Mouse (Mus musculus) adrenal gland, postnatal 36 days (tissue): ENCODE data around the gene Clcf1. TPM values are rescaled to one million over a fixed set of nuclear protein-coding genes. Genes with fewer than 3 reads are reported as not detected.
A peak's percentile ranks its signal among the peaks of the same experiment; 100 is the strongest.

Source experiments
- DNase-seq, 2 experiments: peaks; one replicate each; pipeline ENCODE4 v3.0.0; 2021; ENCODE audit warnings: mixed read lengths in 1 of 2
- total RNA-seq, 2 experiments: library from RNA; stranded (reverse); gene quantifications; 2 replicates each; pipeline ENCODE4 v1.2.3; 2021

Gene Clcf1
- total RNA-seq, 2 experiments from 2014 or later: 6.3 to 17.4 TPM

- no peak for DNase-seq
Measured at GRCm38 (mm10) chr19:4217140-4217539, 3.1 kb downstream of the Clcf1 start.

- DNase-seq: no peak
Measured at GRCm38 (mm10) chr19:4217855-4218254, 3.8 kb downstream of the Clcf1 start.

DNA sequence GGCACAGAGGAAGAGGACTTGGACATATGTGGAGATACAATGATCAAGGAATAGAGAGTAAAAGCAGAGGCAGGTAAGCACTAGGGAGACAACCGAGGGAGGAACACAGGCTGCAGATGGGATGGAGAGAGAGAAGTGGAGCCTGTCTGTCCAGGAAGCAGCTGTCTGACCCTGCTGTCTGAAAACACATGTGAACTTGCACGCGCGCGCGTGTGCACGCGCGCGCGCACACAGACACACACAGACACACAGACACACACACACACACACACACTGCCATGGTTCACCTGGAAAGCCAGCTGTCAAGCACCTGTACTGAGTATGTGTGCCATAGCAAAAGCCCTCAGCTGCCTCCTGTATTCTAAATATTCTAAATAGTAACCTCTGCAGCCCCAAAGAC, 4.3 kb downstream of the Clcf1 start:
- DNase-seq: no peak

- DNase-seq: no peak
Measured at GRCm38 (mm10) chr19:4218784-4219183, 4.7 kb downstream of the Clcf1 start.

GRCm38 (mm10) chr19:4219943-4220342, 5.9 kb downstream of the Clcf1 start:
- DNase-seq: no peak

DNA sequence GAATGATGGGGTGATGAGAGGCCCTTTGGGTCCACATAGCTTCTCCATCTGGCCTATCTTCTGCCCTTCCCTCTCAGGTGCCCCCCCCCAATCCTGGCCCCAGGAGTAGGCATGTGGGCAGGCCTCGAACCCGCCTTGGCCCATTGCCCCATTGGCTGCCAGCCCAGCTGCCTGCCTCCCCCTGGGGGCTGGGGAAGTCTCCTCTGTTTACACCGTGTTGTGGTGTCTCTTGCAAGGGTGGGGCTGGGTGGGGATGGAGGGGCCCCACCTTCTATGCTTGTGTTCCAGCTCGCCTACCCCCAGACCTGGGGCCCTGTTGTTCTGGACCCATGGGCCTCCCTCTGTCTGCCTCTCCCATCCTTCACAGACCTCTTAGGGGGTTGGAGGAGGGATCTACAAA, 6.4 kb downstream of the Clcf1 start:
- no peak for DNase-seq

GRCm38 (mm10) chr19:4220957-4221743, 7.1 kb downstream of the Clcf1 start:
- DNase-seq: peak; percentile 24 to 32

DNA sequence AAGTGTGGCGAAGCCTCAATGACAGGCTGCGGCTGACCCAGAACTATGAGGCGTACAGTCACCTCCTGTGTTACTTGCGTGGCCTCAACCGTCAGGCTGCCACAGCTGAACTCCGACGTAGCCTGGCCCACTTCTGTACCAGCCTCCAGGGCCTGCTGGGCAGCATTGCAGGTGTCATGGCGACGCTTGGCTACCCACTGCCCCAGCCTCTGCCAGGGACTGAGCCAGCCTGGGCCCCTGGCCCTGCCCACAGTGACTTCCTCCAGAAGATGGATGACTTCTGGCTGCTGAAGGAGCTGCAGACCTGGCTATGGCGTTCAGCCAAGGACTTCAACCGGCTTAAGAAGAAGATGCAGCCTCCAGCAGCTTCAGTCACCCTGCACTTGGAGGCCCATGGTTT, 8.1 kb downstream of the Clcf1 start:
- DNase-seq: peak; percentile 54 to 67

DNA sequence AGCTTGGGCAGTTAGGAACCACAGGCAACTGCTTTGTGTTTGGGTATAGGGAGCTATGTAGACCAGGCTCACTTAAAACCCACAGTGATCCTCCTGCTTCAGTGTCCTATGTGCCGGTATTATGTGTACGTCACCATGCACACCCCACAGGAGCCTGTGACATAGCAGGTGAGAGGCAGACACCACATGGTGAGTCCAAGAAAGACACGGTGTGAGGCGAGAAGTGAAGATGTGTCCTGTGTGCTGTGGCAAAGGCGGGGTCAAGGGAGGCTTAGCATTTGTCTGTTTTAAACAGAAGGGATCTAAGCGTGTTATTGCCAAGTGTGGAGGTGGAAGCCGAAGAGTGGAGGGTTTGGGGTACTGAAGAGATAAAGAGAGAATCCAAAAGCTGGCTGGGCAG, 12.7 kb downstream of the Clcf1 start:
- DNase-seq: no peak

GRCm38 (mm10) chr19:4227446-4227845, 13.4 kb downstream of the Clcf1 start:
- DNase-seq: no peak

DNA sequence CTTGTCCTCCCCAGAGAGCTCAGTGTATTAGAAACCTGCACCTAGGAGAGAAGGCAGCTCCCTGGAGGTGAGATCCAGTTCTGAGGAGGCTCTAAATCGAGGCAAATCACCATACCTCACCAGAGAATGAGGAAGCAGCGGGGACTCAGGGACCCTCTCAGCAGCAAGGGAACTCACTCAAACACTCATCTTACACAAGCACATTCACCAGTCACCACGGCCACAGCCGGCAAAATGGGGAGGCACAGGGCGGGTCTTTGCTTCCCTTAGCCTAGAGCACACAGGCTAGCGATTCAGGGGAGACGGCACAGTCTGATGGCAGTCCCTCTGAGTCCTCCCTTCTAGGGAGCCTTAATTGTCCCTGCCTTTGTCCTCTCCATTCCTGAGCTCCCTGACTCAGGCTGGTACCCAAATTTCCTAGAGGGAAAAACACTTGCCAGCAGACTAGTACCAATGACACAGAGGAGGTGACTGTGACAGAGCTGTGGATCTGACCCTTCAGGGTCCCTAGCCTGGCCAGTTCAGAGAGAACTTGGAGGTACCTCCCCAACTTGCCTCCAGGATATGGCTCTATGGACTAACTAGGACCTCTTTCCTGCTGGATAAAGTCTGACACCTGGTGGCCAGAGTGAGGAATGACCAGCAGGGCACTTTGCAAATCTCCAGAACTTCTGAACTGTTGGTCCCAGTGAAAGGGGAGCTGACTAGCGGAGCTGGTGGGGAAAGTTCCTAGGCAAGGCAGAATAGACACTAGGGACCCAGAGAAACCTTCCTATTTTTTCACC, 14.0 kb downstream of the Clcf1 start:
- peak; percentile 72 to 78 for DNase-seq

- DNase-seq: no peak
Measured at GRCm38 (mm10) chr19:4228891-4229290, 14.9 kb downstream of the Clcf1 start.

DNA sequence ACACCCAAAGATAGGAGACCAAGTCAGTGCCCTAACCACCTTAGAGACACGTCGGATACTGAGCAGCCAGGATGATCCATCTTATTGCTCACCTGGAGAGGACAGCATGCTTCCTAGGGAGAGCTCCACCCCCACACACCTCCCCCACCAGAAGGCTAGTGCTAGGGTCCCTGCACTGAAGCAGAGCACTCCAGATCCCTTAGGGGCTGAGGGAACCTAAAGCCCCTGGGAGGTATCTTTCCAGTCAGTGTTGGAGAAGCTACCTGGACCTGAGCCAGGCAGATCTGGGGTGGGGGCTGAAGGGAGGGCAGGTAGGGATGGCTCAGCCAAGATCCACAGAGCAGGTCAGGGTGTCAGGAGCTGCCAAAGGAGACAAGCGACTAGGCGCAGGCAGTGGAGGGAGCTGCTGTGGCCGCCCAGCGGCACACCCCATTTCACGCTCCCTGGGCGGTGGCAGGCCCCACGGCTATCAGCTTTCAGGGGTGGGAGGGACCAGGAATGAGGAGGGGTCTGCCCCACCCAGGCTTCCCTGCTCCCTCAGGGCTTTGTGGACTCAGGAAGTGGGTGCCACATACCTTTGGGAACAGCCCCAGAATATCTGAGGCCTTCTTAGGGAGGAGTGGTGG, 15.5 kb downstream of the Clcf1 start:
- no peak for DNase-seq

- DNase-seq: peak; percentile 78 to 80
Measured at GRCm38 (mm10) chr19:4230415-4230814, 16.4 kb downstream of the Clcf1 start.

DNA sequence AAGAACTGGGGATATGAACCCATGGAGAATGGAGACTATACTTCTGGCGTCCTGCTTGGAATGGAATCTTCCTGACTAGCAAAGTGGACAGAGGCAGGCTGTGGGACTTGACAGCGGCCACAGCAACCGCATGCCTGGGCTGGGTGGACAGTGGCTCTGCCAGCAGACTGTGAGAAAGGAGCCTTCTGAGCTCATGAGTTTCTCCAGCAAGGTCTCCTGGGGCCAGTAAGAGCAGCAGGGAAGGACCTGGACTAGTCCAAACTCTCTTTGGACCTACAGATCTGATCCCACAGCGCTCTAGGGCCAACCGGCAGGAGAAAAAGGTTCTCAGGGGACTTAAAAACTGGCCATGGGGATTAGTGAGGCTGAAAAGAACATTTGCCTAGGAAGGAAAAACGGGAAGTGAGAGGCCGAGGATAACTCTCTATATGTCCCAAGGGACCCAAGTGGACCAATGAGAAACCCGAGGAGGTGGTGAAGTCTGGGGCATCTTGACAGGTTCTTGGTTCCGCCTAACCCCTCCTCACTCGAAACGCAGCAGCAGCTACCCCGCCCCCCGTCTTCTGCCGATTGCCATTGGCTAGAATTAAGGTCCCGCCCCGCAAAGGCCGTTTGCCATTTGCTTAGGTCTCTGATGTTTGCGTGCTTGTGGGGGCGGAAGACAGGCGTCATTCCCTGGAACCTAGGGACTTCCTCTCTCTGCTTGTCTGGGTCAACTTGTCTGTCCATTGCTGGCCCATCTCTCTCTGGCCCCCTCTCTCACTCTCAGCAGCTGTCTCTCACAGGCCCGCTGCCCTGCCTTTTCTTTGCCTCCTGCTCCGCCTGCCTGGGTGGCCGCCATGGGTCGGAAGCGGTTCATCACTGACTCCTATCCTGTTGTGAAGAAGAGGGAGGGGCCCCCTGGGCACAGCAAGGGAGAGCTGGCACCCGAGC, 17.5 kb downstream of the Clcf1 start, which contains the start of gene Pold4:
Gene Pold4 (plus strand): TSS at position 647 of the 933 bp plus-strand sequence.
- peak; percentile 96 to 99 for DNase-seq

GRCm38 (mm10) chr19:4232186-4232572, 18.1 kb downstream of the Clcf1 start:
- DNase-seq: no peak

GRCm38 (mm10) chr19:4232651-4233050, 18.6 kb downstream of the Clcf1 start:
- no peak for DNase-seq

DNA sequence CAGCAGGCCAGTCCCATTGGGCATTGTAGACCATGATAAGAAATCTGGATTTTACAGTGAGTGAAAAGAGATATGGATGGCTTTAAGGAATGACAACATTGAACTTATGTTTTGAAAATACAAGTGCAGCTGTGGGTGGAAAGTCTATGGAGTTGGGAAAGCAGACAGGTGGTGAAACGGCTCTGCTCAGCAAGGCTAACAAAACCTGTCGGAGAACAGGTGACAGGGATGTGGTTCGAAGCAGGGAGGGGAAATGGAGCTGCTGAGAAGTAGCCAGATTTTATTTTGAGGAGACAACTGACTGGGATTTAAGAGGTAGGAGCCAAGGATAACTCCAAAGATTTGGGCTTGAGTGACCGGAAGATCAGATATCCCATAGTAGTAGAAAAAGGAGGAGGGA, 20.5 kb downstream of the Clcf1 start:
- no peak for DNase-seq

- no peak for DNase-seq
Measured at GRCm38 (mm10) chr19:4240247-4240668, 26.2 kb downstream of the Clcf1 start.

- no peak for DNase-seq
Measured at GRCm38 (mm10) chr19:4242416-4242815, 28.4 kb downstream of the Clcf1 start.

DNA sequence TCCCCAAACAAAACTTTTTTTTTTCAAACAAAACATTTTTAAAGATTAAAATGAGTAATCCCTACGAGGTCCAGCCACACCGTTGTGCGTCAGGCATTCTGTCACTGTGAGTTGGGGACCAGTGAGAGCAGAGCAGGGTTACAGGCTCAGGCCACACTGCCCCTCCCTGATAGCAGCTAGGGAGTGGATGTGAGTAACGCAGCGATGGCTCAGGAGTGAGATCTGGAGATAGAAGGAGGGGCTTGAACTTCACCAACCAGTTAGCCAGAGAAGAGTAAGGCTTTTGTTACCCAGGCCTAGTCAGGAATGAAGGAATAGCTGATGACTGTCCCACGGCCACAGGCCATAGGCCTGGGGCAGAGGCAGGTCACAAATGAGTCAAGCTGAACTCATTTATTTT, 30.7 kb downstream of the Clcf1 start:
- DNase-seq: no peak

DNA sequence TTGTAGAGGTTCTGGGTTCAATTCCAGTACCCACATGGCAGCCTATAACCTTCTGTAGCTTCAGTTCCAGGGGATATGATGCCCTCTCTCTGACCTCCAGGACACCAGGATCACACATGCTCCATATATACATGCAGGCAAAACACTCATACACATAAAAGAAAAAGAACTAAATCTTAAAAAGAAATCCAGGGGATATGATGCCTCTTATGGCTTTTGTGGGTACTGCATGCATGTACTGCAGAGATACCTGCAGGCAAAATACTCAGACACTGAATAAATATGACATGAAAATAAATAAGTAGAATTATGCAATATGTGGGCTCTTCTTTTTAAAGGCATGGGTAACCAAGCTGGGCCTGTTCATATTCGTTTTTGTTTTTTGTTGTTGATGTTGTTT, 33.0 kb downstream of the Clcf1 start:
- DNase-seq: no peak
